Mouse (Mus musculus) heart, postnatal 0 days (tissue): Measurements from ENCODE around the gene Kctd6.

ENCODE experiments used
- CTCF ChIP-seq: IDR thresholded peaks from 2 replicates; pipeline ENCODE4 v1.5.1; 2016; ENCODE audit warnings: antibody characterized with exemption, control low read depth, low read depth
- EP300 ChIP-seq: IDR thresholded peaks from 2 replicates; pipeline ENCODE4 v1.6.1; 2016; ENCODE audit warnings: antibody characterized with exemption, low read depth

DNA sequence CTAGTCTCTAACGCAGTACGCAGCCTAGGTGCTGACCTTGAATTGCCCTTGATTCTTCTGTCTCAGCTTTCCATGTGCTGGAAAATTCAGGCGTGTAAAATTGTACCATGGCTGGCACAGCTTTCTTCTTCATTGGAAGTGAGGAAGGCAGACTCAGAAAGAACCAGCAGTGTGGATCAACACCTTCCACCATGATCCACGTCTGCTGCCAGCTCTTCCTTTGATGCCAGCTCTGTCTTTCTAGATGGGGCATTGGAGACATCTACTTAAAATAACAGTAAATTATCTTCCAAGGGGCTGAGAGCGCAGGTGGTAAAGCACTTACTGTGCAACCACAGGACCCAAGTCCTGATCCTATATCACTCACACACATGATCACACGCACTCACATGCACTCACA, 21.2 kb upstream of the Kctd6 start:
- TF ChIP-seq CTCF (no peak), EP300 (no peak)
